In genomic region chr17:12175626-12176025, GRCm38 (mm10) we compare ENCODE assay signal across 19 mouse cellular contexts.
"Had no signal": no experiment of that assay in that cellular context is flagged by ENCODE, and none has a peak within 500 bp of the region (broad histone marks: within the 10 kb centered on the region; RNA-seq: fewer than 3 reads in every experiment).

No protein-coding gene starts in this region.

- H3K27ac ChIP-seq: limb, embryonic 12.5 days; limb, embryonic 15.5 days; liver, embryonic 12.5 days; lung, embryonic 15.5 days; macrophage; neural tube, embryonic 12.5 days; neural tube, embryonic 15.5 days; stomach, postnatal 0 days had no signal

- DNase-seq: kidney, adult 2 months; kidney, postnatal 10 days; kidney, postnatal 4 days; left cerebral cortex, postnatal 4 days; right cerebral cortex, adult 18-20 months; right cerebral cortex, postnatal 14 days; right cerebral cortex, postnatal 4 days; thymus, adult 2 months; thymus, postnatal 25 days had no signal

- H3K4me2 ChIP-seq: limb, embryonic 12.5 days; limb, embryonic 15.5 days; liver, embryonic 12.5 days; lung, embryonic 15.5 days; midbrain, embryonic 13.5 days; neural tube, embryonic 12.5 days; neural tube, embryonic 15.5 days had no signal

- H3K27me3 ChIP-seq: limb, embryonic 12.5 days; limb, embryonic 15.5 days; liver, embryonic 12.5 days; lung, embryonic 15.5 days; midbrain, embryonic 13.5 days; neural tube, embryonic 12.5 days; neural tube, embryonic 15.5 days had no signal

- H3K9me3 ChIP-seq: limb, embryonic 15.5 days; liver, embryonic 12.5 days; neural tube, embryonic 15.5 days had no signal

- H3K4me3 ChIP-seq: limb, embryonic 12.5 days; limb, embryonic 15.5 days; liver, embryonic 12.5 days; lung, embryonic 15.5 days; midbrain, embryonic 13.5 days; neural tube, embryonic 12.5 days; neural tube, embryonic 15.5 days had no signal

- ATAC-seq: intestine, postnatal 0 days; liver, embryonic 12.5 days; midbrain, embryonic 13.5 days had no signal

- H3K9ac ChIP-seq: limb, embryonic 12.5 days; limb, embryonic 15.5 days; liver, embryonic 12.5 days; lung, embryonic 15.5 days; midbrain, embryonic 13.5 days; neural tube, embryonic 12.5 days; neural tube, embryonic 15.5 days had no signal
